Mouse (Mus musculus) testis, adult 2 months (tissue): ENCODE measurements around the gene Itga7.

ENCODE experiments used
- CTCF ChIP-seq: fragments of 200-500 bp; IDR thresholded peaks from 2 replicates; pipeline ENCODE4 v1.5.1; 2012; ENCODE audit warnings: low read depth, mild to moderate bottlenecking, inconsistent platforms, low read length, moderate library complexity; ENCODE audit not compliant: control insufficient read depth, insufficient read depth, insufficient replicate concordance
- POLR2A ChIP-seq: fragments of 200-500 bp; IDR thresholded peaks from 2 replicates; pipeline ENCODE4 v1.6.1; 2012; ENCODE audit warnings: low read depth, mild to moderate bottlenecking, inconsistent platforms, low read length, moderate library complexity; ENCODE audit not compliant: control insufficient read depth

DNA sequence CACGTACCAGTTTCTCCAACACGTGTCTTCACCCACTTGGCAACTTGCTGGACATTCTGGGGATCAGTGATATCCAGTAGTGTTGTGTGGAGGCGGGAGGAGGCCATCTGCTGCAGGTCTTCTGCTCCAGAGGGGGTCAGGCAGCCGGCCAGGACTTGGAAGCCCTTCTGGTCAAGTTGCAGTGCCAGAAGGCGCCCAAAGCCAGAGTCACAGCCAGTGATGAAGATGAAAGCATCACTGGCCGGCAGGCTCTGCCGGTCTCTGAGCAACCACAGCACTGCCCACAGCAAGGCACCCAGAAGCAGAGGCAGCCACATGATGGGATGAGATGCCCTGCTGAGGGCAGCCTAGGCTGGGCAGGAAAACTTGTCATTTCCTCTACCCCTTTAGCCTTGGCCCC lies 15.4 kb upstream of the Itga7 start:
- no peak for TF ChIP-seq CTCF
- TF ChIP-seq POLR2A, result no peak
